Mouse (Mus musculus): ENCODE results near the gene Chrm3. TPM values are rescaled to one million over a fixed set of nuclear protein-coding genes. Genes with fewer than 3 reads are reported as not detected.
"Not testable (repeated sequence)": the region's sequence is repeated elsewhere in the genome, so short reads cannot be mapped to it uniquely, and the experiment has no call there.

The Chrm3 gene
- total and polyA plus RNA-seq, 2 experiments from 2014 or later = 3.5 to 36.0 TPM

DNA sequence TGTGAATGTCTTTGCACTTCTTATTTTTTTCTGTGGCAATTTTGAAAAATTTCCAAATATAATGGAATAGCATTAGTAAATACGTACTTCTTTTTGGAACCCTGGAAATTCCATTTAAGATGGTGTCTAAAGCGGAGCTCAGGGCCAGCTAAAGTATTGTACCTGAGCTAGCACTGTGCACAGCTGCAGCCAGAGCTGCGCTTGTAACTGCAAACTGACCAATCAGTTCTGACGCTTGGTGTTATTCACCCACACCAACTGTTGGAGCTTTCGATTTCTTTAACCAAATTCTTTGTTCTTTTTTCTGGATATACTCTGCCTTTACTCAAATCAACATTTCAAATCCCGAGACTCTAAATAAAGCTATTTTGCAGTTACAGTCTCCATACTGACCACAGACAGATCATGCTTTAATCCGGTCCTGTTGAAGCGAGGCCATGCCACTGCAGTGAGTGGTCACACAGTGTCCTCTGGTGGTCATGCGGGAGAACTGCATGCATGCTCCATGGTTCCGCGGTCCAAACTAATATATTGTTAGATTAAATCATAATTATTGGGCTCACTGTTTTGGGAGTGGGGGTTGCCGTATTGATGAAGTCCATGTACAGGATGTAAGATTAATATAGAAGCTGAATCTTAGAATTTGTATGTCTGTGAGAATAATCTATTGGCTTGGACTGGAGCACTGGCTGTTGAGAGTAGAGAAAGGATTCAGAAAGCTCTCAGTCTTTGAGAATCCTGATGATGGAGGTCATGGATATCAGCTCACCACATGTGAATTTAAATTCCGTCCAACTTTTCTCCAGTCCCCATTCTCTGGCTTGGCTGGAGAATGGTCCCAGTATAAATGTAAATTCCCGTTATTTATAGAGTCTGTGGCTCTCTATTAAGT is 513.9 kb downstream of the Chrm3 start:
- peak; percentile 82 for DNase-seq (ENCODE audit: low spot score)
- no peaks in the 10 kb centered on the region for H3K9me3 ChIP-seq (ENCODE audit: low read length)
- ATAC-seq = peak; percentile 92
- no peaks in the 10 kb centered on the region for H3K36me3 ChIP-seq (ENCODE audit: insufficient read depth, low read length)
- no peaks in the 10 kb centered on the region for H3K4me1 ChIP-seq (ENCODE audit: insufficient read depth, low read length)
- peak overlapping the region; percentile 27; the same call in 1 of the 2 replicates for H3K4me2 ChIP-seq (ENCODE audit: low read depth, low read length)
- 27% methylated on average over 14 of the region's 14 CpGs for WGBS
- H3K27ac ChIP-seq = no peak overlapping the region
- H3K27me3 ChIP-seq (ENCODE audit: insufficient read depth, low read length) = no peaks in the 10 kb centered on the region
- peak; percentile 100 for TF ChIP-seq CTCF (IDR thresholded peaks at IDR 0.05; ENCODE audit: low read depth)
- H3K9ac ChIP-seq (replicated peaks; ENCODE audit: low read length) = no peak overlapping the region
- no peak overlapping the region for H3K4me3 ChIP-seq (ENCODE audit: low read length)

DNA sequence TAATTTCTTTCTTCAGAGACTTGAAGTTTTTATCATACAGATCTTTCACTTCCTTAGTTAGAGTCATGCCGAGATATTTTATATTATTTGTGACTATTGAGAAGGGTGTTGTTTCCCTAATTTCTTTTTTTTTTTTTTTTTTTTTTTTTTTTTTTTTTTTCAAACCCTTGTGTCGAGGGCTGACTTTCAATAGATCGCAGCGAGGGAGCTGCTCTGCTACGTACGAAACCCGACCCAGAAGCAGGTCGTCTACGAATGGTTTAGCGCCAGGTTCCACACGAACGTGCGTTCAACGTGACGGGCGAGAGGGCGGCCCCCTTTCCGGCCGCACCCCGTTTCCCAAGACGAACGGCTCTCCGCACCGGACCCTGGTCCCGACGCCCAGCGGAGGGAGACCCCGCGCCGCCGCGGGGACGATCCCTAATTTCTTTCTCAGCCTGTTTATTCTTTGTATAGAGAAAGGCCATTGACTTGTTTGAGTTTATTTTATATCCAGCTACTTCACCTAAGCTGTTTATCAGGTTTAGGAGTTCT is 526.4 kb downstream of the Chrm3 start:
- ATAC-seq (peak; percentile 89), DNase-seq (ENCODE audit: low spot score) (peak; percentile 8)
- H3K4me1 ChIP-seq (ENCODE audit: insufficient read depth, low read length); H3K4me2 ChIP-seq (ENCODE audit: low read depth, low read length); H3K4me3 ChIP-seq (ENCODE audit: low read length); H3K27me3 ChIP-seq (ENCODE audit: insufficient read depth, low read length); H3K9ac ChIP-seq (replicated peaks; ENCODE audit: low read length); H3K36me3 ChIP-seq (ENCODE audit: insufficient read depth, low read length); H3K27ac ChIP-seq; H3K9me3 ChIP-seq (ENCODE audit: low read length): not testable (repeated sequence)
- WGBS = 84% methylated on average over 33 of the region's 33 CpGs

DNA sequence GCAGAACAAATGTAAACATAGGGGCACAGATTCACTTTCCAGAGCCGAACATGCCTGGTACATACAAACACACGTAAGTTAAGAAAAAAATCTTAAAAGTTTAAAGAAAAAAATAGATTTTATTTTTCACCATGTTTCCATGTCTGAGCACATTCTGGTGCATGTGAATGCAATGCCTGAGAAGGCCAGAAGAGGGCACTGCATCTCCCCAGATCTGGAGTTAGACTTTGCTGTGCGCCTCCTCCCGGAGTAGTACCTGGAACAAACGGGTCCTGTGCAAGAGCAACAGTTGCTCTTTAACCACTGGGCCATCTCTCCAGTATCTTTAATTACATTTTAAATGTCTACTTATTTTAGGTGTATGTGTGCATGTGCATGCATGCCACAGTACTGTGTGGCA is 534.4 kb downstream of the Chrm3 start:
- no peaks in the 10 kb centered on the region for H3K9me3 ChIP-seq (ENCODE audit: low read length)
- no peaks in the 10 kb centered on the region for H3K36me3 ChIP-seq (ENCODE audit: insufficient read depth, low read length)
- no peak overlapping the region for H3K9ac ChIP-seq (replicated peaks; ENCODE audit: low read length)
- H3K4me2 ChIP-seq (ENCODE audit: low read depth, low read length) = no peak overlapping the region
- peak; percentile 56 for TF ChIP-seq CTCF (IDR thresholded peaks at IDR 0.05; ENCODE audit: low read depth)
- no peaks in the 10 kb centered on the region for H3K4me1 ChIP-seq (ENCODE audit: insufficient read depth, low read length)
- no peak overlapping the region for H3K4me3 ChIP-seq (ENCODE audit: low read length)
- DNase-seq (ENCODE audit: low spot score) (peak; percentile 20), ATAC-seq (no peak)
- no peak overlapping the region for H3K27ac ChIP-seq
- no peaks in the 10 kb centered on the region for H3K27me3 ChIP-seq (ENCODE audit: insufficient read depth, low read length)
- WGBS = 79% methylated on average over 5 of the region's 5 CpGs

Small RNA genes lying within 50 kb of the gene (microRNA-seq; reads per million reads assigned to microRNA genes)
- 0.35 to 0.36 reads per million in 2 experiments for gene Gm24187
